Comparison of ENCODE assay signal across 9 mouse cellular contexts in genomic region chr1:20478266-20478659, GRCm38 (mm10).
DNase-seq lines count a peak whose midpoint lies in the region; ATAC-seq and TF ChIP-seq lines count a peak whose summit lies in the region.
"Had no signal": no experiment of that assay in that cellular context is flagged by ENCODE, and none has a peak within 500 bp of the region (broad histone marks: within the 10 kb centered on the region; RNA-seq: fewer than 3 reads in every experiment).

No protein-coding gene starts in this region.

- 23% methylated on average over 6 of the region's 6 CpGs for WGBS in forebrain, embryonic 13.5 days
- WGBS in limb, embryonic 13.5 days = 23% methylated on average over 6 of the region's 6 CpGs
- 24% methylated on average over 6 of the region's 6 CpGs for WGBS in olfactory bulb, adult 2 months

- peaks cover 5% of the 10 kb centered on the region; the same call in 1 of the 2 replicates for H3K4me1 ChIP-seq in forebrain, embryonic 13.5 days
- peaks cover 14% of the 10 kb centered on the region; the same call in 1 of the 2 replicates for H3K4me1 ChIP-seq in limb, embryonic 13.5 days
- no peaks in the 10 kb centered on the region; the same call in 1 of the 2 replicates for H3K4me1 ChIP-seq in olfactory bulb, adult 2 months (ENCODE audit: control insufficient read depth, insufficient read depth, low read length)

- TF ChIP-seq CTCF in layer of hippocampus, adult 2 months (conservative IDR thresholded peaks at IDR 0.05) = no peak
- no peak for TF ChIP-seq CTCF in olfactory bulb, adult 2 months (IDR thresholded peaks at IDR 0.05; ENCODE audit: insufficient read depth, low read depth, low read length)

- ATAC-seq in forebrain, embryonic 13.5 days = peak; percentile 71
- ATAC-seq in limb, embryonic 13.5 days (ENCODE audit: low FRiP score, low read depth) = no peak

- no peak for DNase-seq in layer of hippocampus, adult 2 months (ENCODE audit: low spot score in 2 of 2)
- no peak for DNase-seq in layer of hippocampus, adult 9-10 months (ENCODE audit: low spot score)
- DNase-seq in thymus, postnatal 0 days (ENCODE audit: low spot score) = no peak
- no peak for DNase-seq in urinary bladder, adult 2 months (ENCODE audit: low spot score)
- no peak for DNase-seq in thymus, postnatal 36 days
- DNase-seq: thymus, adult 18-20 months had no signal

- H3K27me3 ChIP-seq in forebrain, embryonic 13.5 days = no peaks in the 10 kb centered on the region
- peaks cover 40% of the 10 kb centered on the region for H3K27me3 ChIP-seq in limb, embryonic 13.5 days

- H3K27ac ChIP-seq in layer of hippocampus, adult 2 months = no peak overlapping the region
- H3K27ac ChIP-seq in forebrain, embryonic 13.5 days = peak overlapping the region; percentile 37; the same call in 1 of the 2 replicates
- no peak overlapping the region for H3K27ac ChIP-seq in limb, embryonic 13.5 days
- no peak overlapping the region for H3K27ac ChIP-seq in olfactory bulb, adult 2 months (ENCODE audit: insufficient read depth, low read depth, low read length)

- peak overlapping the region; percentile 74 for H3K4me2 ChIP-seq in forebrain, embryonic 13.5 days
- H3K4me2 ChIP-seq in limb, embryonic 13.5 days (replicated peaks) = peak overlapping the region; percentile 73

- peak overlapping the region; percentile 65 for H3K9ac ChIP-seq in forebrain, embryonic 13.5 days
- no peak overlapping the region; the same call in 1 of the 2 replicates for H3K9ac ChIP-seq in limb, embryonic 13.5 days

- H3K36me3 ChIP-seq in forebrain, embryonic 13.5 days (ENCODE audit: poor library complexity, severe bottlenecking) = no peaks in the 10 kb centered on the region
- no peaks in the 10 kb centered on the region for H3K36me3 ChIP-seq in limb, embryonic 13.5 days

- H3K9me3 ChIP-seq in forebrain, embryonic 13.5 days (replicated peaks) = no peaks in the 10 kb centered on the region
- no peaks in the 10 kb centered on the region for H3K9me3 ChIP-seq in limb, embryonic 13.5 days

- TF ChIP-seq POLR2A in olfactory bulb, adult 2 months (IDR thresholded peaks at IDR 0.05; ENCODE audit: insufficient read depth, low read depth, low read length) = no peak

- H3K4me3 ChIP-seq in layer of hippocampus, adult 2 months = peak overlapping the region; percentile 48
- H3K4me3 ChIP-seq in forebrain, embryonic 13.5 days = peak overlapping the region; percentile 43
- peak overlapping the region; percentile 39 for H3K4me3 ChIP-seq in limb, embryonic 13.5 days
- peak overlapping the region; percentile 26; the same call in 1 of the 2 replicates for H3K4me3 ChIP-seq in olfactory bulb, adult 2 months (ENCODE audit: insufficient read depth, low read depth, low read length)
